Mouse (Mus musculus) intestine, postnatal 0 days (tissue): ENCODE data around the gene Cldn34c2. TPM values are rescaled to one million over a fixed set of nuclear protein-coding genes. Genes with fewer than 3 reads are reported as not detected.
"Not testable (repeated sequence)": the region's sequence is repeated elsewhere in the genome, so short reads cannot be mapped to it uniquely, and the experiment has no call there.

Experiments
- ATAC-seq: fragments of 200-750 bp; cut with Nextera tagmentation; 2 replicates; pipeline ENCODE4 v1.8.0; 2017; ENCODE audit warnings: mild to moderate bottlenecking, moderate TSS enrichment, moderate library complexity
- H3K27ac ChIP-seq: fragments of 300-500 bp; sonication (generic); 2 replicates; pipeline ENCODE4 v1.5.1; 2014; ENCODE audit warnings: mild to moderate bottlenecking, low read depth, low read length, moderate library complexity
- H3K27me3 ChIP-seq: fragments of 300-500 bp; sonication (generic); replicated peaks from 2 replicates; pipeline ENCODE4 v1.6.1; 2014; ENCODE audit warnings: low read length, mixed read lengths; ENCODE audit not compliant: control insufficient read depth, insufficient read depth
- H3K36me3 ChIP-seq: fragments of 300-500 bp; sonication (generic); 2 replicates; pipeline ENCODE4 v1.6.1; 2014; ENCODE audit warnings: mild to moderate bottlenecking, moderate library complexity; ENCODE audit not compliant: control insufficient read depth, insufficient read depth
- H3K4me1 ChIP-seq: fragments of 300-500 bp; sonication (generic); replicated peaks from 2 replicates; pipeline ENCODE4 v1.6.1; 2014; ENCODE audit warnings: antibody characterized with exemption, low read length, mixed read lengths; ENCODE audit not compliant: control insufficient read depth, insufficient read depth
- H3K4me2 ChIP-seq: fragments of 300-500 bp; sonication (generic); replicated peaks from 2 replicates; pipeline ENCODE4 v1.6.1; 2014; ENCODE audit warnings: low read depth, mild to moderate bottlenecking, moderate library complexity
- H3K4me3 ChIP-seq: fragments of 300-500 bp; sonication (generic); 2 replicates; pipeline ENCODE4 v1.5.1; 2014; ENCODE audit warnings: low read depth, low read length
- H3K9ac ChIP-seq: fragments of 300-500 bp; sonication (generic); 2 replicates; pipeline ENCODE4 v1.6.1; 2014; ENCODE audit warnings: mild to moderate bottlenecking, low read depth, low read length
- H3K9me3 ChIP-seq: fragments of 300-500 bp; sonication (generic); 2 replicates; pipeline ENCODE4 v1.6.1; 2016; ENCODE audit warnings: mixed run types; ENCODE audit not compliant: control insufficient read depth
- WGBS: fragments of 180-500 bp; shearing (Covaris S2); extraction: QIAGEN DNeasy Blood & Tissue Kit; methylation state at CpG from one replicate; pipeline ENCODE4 v1.1.7; 2014; 5-methylcytosine and 5-hydroxymethylcytosine counted together
- polyA plus RNA-seq: library from polyadenylated mRNA; unstranded; fragments of >200 nt; fragmentation: Nextera tagmentation; extraction: Ambion mirVana; gene quantifications from 2 replicates; pipeline ENCODE4 v1.2.1, GENCODE M21; 2015

Gene Cldn34c2
- not detected in 2 replicates for polyA plus RNA-seq

DNA sequence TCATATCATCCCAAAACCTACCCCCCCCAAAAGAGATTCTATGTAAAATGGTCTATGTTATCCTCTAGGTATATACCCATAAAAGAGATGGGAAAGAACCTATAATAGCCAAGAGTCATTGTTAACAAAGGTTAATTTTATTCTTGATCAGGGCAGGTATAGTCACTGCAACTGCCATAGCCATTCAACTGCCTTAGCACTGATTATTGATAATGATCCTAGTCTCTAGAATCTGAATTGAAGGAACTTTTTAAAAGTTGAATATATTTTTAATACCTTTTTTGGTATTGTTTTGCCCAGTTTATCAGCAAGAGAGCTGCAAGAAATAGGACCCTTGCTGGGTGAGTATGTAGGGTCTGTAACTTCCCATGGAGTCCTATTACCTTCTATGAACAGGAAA, at the start of gene Cldn34c2:
Cldn34c2 (plus strand) TSS at position 301 of the 400 bp plus-strand sequence.
- not testable (repeated sequence) for H3K4me1 ChIP-seq, ATAC-seq, H3K27me3 ChIP-seq, H3K4me2 ChIP-seq, H3K27ac ChIP-seq, H3K4me3 ChIP-seq, H3K9me3 ChIP-seq, H3K36me3 ChIP-seq, H3K9ac ChIP-seq

DNA sequence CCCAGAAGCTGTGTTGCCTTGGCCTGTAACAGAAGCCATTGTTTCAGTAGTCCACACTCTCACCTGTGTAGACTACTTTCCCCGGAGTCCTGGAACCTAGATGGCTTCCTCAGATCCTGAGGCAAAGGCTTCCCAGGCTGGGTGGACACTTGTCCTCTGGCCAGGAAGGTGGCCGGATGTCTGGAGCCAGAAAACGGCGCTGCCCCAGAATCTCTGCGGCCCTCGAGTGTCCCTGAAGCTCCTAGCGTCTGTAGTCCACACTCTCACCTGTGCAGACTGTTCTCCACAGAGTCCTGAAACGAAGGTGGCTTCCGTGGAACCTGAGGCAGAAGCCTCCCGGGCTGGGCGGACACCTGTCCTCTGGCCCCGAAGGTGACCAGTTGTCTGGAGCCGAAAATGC, 30.1 kb upstream of the Cldn34c2 start:
- ATAC-seq, H3K27me3 ChIP-seq, H3K9me3 ChIP-seq, H3K9ac ChIP-seq, H3K27ac ChIP-seq, H3K4me2 ChIP-seq, H3K36me3 ChIP-seq, H3K4me3 ChIP-seq, H3K4me1 ChIP-seq: not testable (repeated sequence)
- WGBS = 86% methylated on average over 13 of the region's 13 CpGs

DNA sequence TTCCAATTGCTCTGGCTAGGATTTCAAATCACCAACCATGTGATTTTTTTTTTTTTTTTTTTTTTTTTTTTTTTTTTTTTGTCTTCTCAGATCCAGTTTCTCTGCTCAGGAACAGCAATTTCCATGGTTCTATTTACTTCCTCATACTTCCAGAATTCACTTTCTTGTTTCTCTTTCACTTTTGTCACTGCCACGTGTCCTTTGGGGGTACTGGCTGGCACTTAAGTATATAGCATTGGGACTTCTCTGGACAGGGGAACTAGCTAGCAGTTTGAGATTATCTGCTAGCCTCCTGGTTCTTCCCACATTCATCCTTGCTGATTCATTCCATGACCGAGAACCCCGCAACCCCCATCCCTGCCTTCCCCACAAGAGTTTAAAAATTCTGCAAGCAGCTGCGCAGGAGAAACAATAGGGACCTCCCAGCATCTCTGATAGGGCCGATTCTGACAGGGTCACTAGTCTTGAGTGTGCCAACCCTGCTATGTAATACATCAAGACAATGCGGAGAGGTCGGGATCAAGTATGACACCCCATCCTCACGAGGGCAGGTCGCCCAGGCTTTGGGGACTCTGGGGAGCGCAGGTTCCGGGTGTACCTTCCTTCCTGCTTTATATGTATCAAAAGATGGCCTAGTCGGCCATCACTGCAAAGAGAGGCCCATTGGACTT, 30.8 kb downstream of the Cldn34c2 start:
- 89% methylated on average over 8 of the region's 12 CpGs for WGBS
- not testable (repeated sequence) for H3K4me1 ChIP-seq, H3K9ac ChIP-seq, H3K4me3 ChIP-seq, H3K27me3 ChIP-seq, H3K9me3 ChIP-seq, H3K27ac ChIP-seq, H3K4me2 ChIP-seq, H3K36me3 ChIP-seq
- peak; percentile 57 for ATAC-seq

Other genes with a start within 250 kb of the Cldn34c2 start
- gene Gm17467, start 123.1 kb downstream of the Cldn34c2 start, polyA plus RNA-seq = not detected in 2 replicates
- not detected in 2 replicates for gene Cldn34c3, start 212.0 kb downstream of the Cldn34c2 start, polyA plus RNA-seq